Mouse (Mus musculus) embryonic facial prominence, embryonic 13.5 days (tissue): Measurements from ENCODE around the gene Ffar2. TPM values are rescaled to one million over a fixed set of nuclear protein-coding genes. Genes with fewer than 3 reads are reported as not detected.
"Not testable (repeated sequence)": the region's sequence is repeated elsewhere in the genome, so short reads cannot be mapped to it uniquely, and the experiment has no call there.

Experiments
- ATAC-seq: fragments of 200-750 bp; cut with Nextera tagmentation; 2 replicates; pipeline ENCODE4 v1.8.0; 2017; ENCODE audit warnings: low read depth; ENCODE audit not compliant: insufficient number of reproducible peaks, insufficient read depth, low FRiP score, low TSS enrichment
- H3K27ac ChIP-seq: fragments of 300-500 bp; sonication (generic); 2 replicates; pipeline ENCODE4 v1.5.1; 2015; ENCODE audit warnings: moderate library complexity, mild to moderate bottlenecking, inconsistent platforms
- H3K27me3 ChIP-seq: fragments of 300-500 bp; sonication (generic); 2 replicates; pipeline ENCODE4 v1.6.1; 2015; ENCODE audit warnings: mild to moderate bottlenecking, inconsistent platforms
- H3K36me3 ChIP-seq: fragments of 300-500 bp; sonication (generic); 2 replicates; pipeline ENCODE4 v1.6.1; 2015; ENCODE audit warnings: mild to moderate bottlenecking, inconsistent platforms
- H3K4me1 ChIP-seq: fragments of 300-500 bp; sonication (generic); 2 replicates; pipeline ENCODE4 v1.6.1; 2015; ENCODE audit warnings: inconsistent platforms
- H3K4me2 ChIP-seq: fragments of 300-500 bp; sonication (generic); 2 replicates; pipeline ENCODE4 v1.6.1; 2015; ENCODE audit warnings: moderate library complexity, mild to moderate bottlenecking, inconsistent platforms
- H3K4me3 ChIP-seq: fragments of 300-500 bp; sonication (generic); 2 replicates; pipeline ENCODE4 v1.5.1; 2015; ENCODE audit warnings: mild to moderate bottlenecking, inconsistent platforms
- H3K9ac ChIP-seq: fragments of 300-500 bp; sonication (generic); 2 replicates; pipeline ENCODE4 v1.6.1; 2015; ENCODE audit warnings: mild to moderate bottlenecking, inconsistent platforms
- H3K9me3 ChIP-seq: fragments of 300-500 bp; sonication (generic); 2 replicates; pipeline ENCODE4 v1.6.1; 2016; ENCODE audit warnings: inconsistent platforms
- WGBS: fragments of 180-500 bp; shearing (Covaris S2); methylation state at CpG from one replicate; pipeline ENCODE4 v1.1.7; 2015; ENCODE audit warnings: mixed read lengths; 5-methylcytosine and 5-hydroxymethylcytosine counted together
- polyA plus RNA-seq: library from polyadenylated mRNA; unstranded; fragments of >200 nt; fragmentation: Nextera tagmentation; extraction: Ambion mirVana; gene quantifications from 2 replicates; pipeline ENCODE4 v1.2.1, GENCODE M21; 2015

Ffar2 gene
- polyA plus RNA-seq, 1 experiment from 2014 or later, result not detected

DNA sequence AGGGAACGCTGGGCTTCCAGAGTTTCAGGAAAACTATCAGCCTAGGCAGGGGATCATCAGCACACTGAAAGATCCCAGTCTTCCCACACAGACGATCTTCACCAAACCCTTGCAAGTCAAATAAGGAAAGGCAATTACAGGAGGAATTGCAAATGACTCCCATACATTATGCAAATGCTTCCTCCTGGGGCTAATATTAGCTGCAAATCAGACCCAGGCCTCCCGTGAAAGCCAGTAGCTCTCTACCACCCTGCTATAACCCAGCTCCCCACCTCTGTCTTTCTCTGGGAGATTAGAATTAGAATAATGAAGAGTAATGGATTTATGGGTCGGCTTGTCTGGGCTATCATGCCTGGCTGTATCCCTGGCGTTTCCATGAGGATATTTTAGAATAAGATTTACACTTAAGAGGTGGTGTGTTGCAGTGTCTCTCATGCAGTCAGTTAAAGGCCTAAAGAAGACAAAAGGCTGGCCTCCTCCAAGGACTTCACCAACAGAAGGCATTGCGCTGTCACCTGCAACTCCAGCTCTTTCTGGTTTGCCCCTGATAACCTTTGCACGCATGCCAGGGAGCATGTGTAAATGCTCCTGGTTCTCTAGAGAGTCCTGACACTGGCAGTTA lies 21.2 kb upstream of the Ffar2 start:
- 42% methylated on average over 7 of the region's 7 CpGs for WGBS
- no peaks in the 10 kb centered on the region for H3K27me3 ChIP-seq
- 0 out of 2 replicates have a peak overlapping the region, but pooled peaks have one; percentile 7 for H3K27ac ChIP-seq
- no peak overlapping the region for H3K4me3 ChIP-seq
- peaks cover 14% of the 10 kb centered on the region for H3K4me1 ChIP-seq
- no peak for ATAC-seq
- no peaks in the 10 kb centered on the region for H3K36me3 ChIP-seq
- no peak overlapping the region for H3K9ac ChIP-seq
- no peak overlapping the region for H3K4me2 ChIP-seq
- H3K9me3 ChIP-seq, result no peaks in the 10 kb centered on the region

GRCm38 (mm10) chr7:30842092-30842491 lies 18.5 kb upstream of the Ffar2 start:
- Histone ChIP-seq H3K9me3 (no peaks in the 10 kb centered on the region), H3K27ac (no peak overlapping the region), H3K4me2 (no peak overlapping the region), H3K36me3 (no peaks in the 10 kb centered on the region), H3K4me3 (no peak overlapping the region), H3K27me3 (no peaks in the 10 kb centered on the region), H3K4me1 (peaks cover 14% of the 10 kb centered on the region), H3K9ac (no peak overlapping the region)
- ATAC-seq, result no peak
- WGBS, result 78% methylated on average over 5 of the region's 5 CpGs

GRCm38 (mm10) chr7:30841379-30841778 lies 17.8 kb upstream of the Ffar2 start:
- no peak overlapping the region for H3K27ac ChIP-seq
- no peak for ATAC-seq
- H3K27me3 ChIP-seq, result no peaks in the 10 kb centered on the region
- no peak overlapping the region for H3K4me2 ChIP-seq
- WGBS, result 78% methylated on average over 4 of the region's 4 CpGs
- H3K36me3 ChIP-seq, result no peaks in the 10 kb centered on the region
- H3K4me1 ChIP-seq, result peaks cover 14% of the 10 kb centered on the region
- H3K9ac ChIP-seq, result no peak overlapping the region
- no peak overlapping the region for H3K4me3 ChIP-seq
- no peaks in the 10 kb centered on the region for H3K9me3 ChIP-seq

DNA sequence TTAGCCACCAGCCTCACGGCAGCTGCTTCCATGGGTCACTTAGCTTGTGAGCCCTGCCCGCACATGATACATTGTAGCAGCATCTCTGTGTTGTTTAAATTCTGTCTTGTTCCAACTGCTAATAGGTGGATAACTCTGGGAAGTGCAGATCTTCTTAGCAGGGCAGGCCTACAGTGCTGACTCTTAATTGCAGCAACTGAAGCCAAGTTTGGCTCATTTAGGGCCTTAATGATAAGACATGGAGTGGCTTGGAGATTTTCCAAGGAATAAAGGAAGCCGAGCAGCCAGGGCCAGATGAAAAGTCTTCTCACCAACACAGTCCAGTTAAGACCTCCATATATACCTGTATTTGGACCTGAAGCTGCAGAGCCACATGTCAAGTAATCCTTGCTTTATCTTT lies 16.7 kb upstream of the Ffar2 start:
- Histone ChIP-seq H3K4me1 (peaks cover 14% of the 10 kb centered on the region), H3K9me3 (peaks cover 3% of the 10 kb centered on the region; the same call in 1 of the 2 replicates), H3K4me3 (no peak overlapping the region), H3K27ac (no peak overlapping the region), H3K4me2 (no peak overlapping the region), H3K9ac (no peak overlapping the region), H3K27me3 (no peaks in the 10 kb centered on the region), H3K36me3 (no peaks in the 10 kb centered on the region)
- 86% methylated on average over 3 of the region's 3 CpGs for WGBS
- ATAC-seq, result no peak

DNA sequence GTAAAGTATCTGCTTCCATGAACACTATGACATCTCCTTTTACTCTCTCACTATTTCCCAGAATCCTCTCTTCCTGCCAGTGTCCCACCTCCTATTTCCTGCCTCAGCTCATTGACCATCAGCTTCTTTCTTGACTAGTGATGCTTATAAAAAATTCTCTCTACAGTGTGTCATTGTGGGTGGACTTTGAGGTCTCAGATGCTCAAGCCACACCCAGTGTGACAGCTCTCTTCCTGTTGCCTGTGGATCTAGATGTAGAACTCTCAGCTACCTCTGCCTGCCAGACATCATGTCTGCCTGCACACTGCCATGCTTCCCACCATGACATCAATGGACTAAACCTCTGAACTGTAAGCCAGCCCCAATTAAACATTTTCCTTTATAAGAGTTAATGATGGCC lies 13.7 kb upstream of the Ffar2 start:
- ATAC-seq, result no peak
- H3K9me3 ChIP-seq, result peaks cover 3% of the 10 kb centered on the region; the same call in 1 of the 2 replicates

GRCm38 (mm10) chr7:30832684-30833083 lies 9.1 kb upstream of the Ffar2 start:
- H3K9me3 ChIP-seq, H3K27me3 ChIP-seq, H3K27ac ChIP-seq, H3K4me3 ChIP-seq, H3K4me1 ChIP-seq, ATAC-seq, H3K9ac ChIP-seq, H3K4me2 ChIP-seq, H3K36me3 ChIP-seq: not testable (repeated sequence)
- WGBS, result 52% methylated on average over 8 of the region's 11 CpGs

More for the DNA sequence above, 13.7 kb upstream of the Ffar2 start:
- Histone ChIP-seq H3K9ac (no peak overlapping the region), H3K4me3 (no peak overlapping the region), H3K27me3 (no peaks in the 10 kb centered on the region), H3K27ac (no peak overlapping the region), H3K36me3 (no peaks in the 10 kb centered on the region), H3K4me2 (no peak overlapping the region), H3K4me1 (no peaks in the 10 kb centered on the region; the same call in 1 of the 2 replicates)

- H3K27me3 ChIP-seq, result no peaks in the 10 kb centered on the region
- H3K4me1 ChIP-seq, result no peaks in the 10 kb centered on the region
- H3K4me3 ChIP-seq, result no peak overlapping the region
- H3K4me2 ChIP-seq, result no peak overlapping the region
- WGBS, result 77% methylated on average over 13 of the region's 17 CpGs
- no peak overlapping the region for H3K27ac ChIP-seq
- no peak for ATAC-seq
- peaks cover 3% of the 10 kb centered on the region; the same call in 1 of the 2 replicates for H3K9me3 ChIP-seq
- no peak overlapping the region for H3K9ac ChIP-seq
- H3K36me3 ChIP-seq, result no peaks in the 10 kb centered on the region
Measured at GRCm38 (mm10) chr7:30832261-30832660, 8.7 kb upstream of the Ffar2 start.

DNA sequence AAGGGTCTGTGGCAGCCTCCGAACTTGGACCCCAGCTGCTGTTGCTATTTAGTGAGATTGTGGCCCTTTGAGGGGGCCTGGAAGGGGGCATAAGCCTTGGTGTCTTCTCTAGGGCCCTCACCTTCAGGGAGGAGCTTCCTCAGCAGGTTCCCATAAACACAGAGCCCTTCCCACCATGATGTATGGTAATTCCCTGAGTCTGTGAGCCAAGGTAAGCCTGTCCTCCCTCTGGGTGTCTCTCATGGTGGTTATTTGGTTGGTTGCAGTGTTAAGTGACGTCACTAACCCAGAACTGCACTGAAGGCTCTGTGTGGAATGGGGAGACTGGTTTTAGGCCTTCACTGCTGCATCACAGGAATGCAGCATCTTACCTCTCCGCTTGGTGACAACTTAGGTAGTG lies 5.9 kb upstream of the Ffar2 start:
- H3K4me2 ChIP-seq, result no peak overlapping the region
- no peak overlapping the region for H3K9ac ChIP-seq
- no peaks in the 10 kb centered on the region for H3K4me1 ChIP-seq
- WGBS, result 66% methylated on average over 3 of the region's 3 CpGs
- H3K27ac ChIP-seq, result no peak overlapping the region
- no peaks in the 10 kb centered on the region for H3K27me3 ChIP-seq
- no peaks in the 10 kb centered on the region for H3K36me3 ChIP-seq
- no peak for ATAC-seq
- no peaks in the 10 kb centered on the region for H3K9me3 ChIP-seq
- H3K4me3 ChIP-seq, result no peak overlapping the region

- H3K27ac ChIP-seq, H3K27me3 ChIP-seq, H3K4me2 ChIP-seq, H3K4me1 ChIP-seq, ATAC-seq, H3K4me3 ChIP-seq, H3K9me3 ChIP-seq, H3K9ac ChIP-seq, H3K36me3 ChIP-seq: not testable (repeated sequence)
Measured at GRCm38 (mm10) chr7:30828871-30829270, 5.3 kb upstream of the Ffar2 start.

GRCm38 (mm10) chr7:30826660-30827059 lies 3.1 kb upstream of the Ffar2 start:
- H3K4me2 ChIP-seq, result no peak overlapping the region
- no peaks in the 10 kb centered on the region for H3K9me3 ChIP-seq
- H3K4me1 ChIP-seq, result no peaks in the 10 kb centered on the region
- H3K36me3 ChIP-seq, result no peaks in the 10 kb centered on the region
- ATAC-seq, result no peak
- no peaks in the 10 kb centered on the region for H3K27me3 ChIP-seq
- no peak overlapping the region for H3K27ac ChIP-seq
- H3K9ac ChIP-seq, result no peak overlapping the region
- no peak overlapping the region for H3K4me3 ChIP-seq
- 89% methylated on average over 10 of the region's 10 CpGs for WGBS

- H3K9me3 ChIP-seq, result no peaks in the 10 kb centered on the region
- no peaks in the 10 kb centered on the region for H3K36me3 ChIP-seq
- WGBS, result 88% methylated on average over 3 of the region's 3 CpGs
- ATAC-seq, result no peak
- H3K9ac ChIP-seq, result no peak overlapping the region
- H3K27me3 ChIP-seq, result no peaks in the 10 kb centered on the region
- H3K4me2 ChIP-seq, result no peak overlapping the region
- H3K4me1 ChIP-seq, result no peaks in the 10 kb centered on the region
- no peak overlapping the region for H3K4me3 ChIP-seq
- H3K27ac ChIP-seq, result no peak overlapping the region
Measured at GRCm38 (mm10) chr7:30824306-30824705, 731 bp upstream of the Ffar2 start.

DNA sequence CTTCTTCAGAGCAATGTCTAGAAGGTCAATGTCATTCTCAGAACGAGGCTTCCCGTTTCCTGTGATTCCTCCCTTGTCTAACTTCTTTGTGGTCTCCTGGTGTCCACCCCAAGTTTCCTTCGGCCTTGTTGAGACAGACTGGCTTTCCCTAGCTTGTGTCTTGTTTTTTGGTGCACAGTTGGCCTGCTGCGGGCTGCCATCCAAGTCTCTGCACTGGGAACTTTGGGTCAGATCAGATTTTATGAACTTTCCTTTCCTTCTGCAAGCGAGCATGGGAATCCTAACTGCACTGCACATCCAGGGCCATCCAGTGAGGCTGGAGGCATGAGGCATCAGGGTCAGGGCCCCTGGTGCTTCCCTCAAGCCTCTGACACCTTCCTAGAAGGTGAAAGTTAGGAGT lies 2.0 kb downstream of the Ffar2 start:
- Histone ChIP-seq H3K9ac (peak overlapping the region; percentile 32; the same call in 1 of the 2 replicates), H3K4me2 (no peak overlapping the region), H3K27me3 (no peaks in the 10 kb centered on the region), H3K9me3 (no peaks in the 10 kb centered on the region), H3K36me3 (no peaks in the 10 kb centered on the region), H3K4me1 (no peaks in the 10 kb centered on the region), H3K4me3 (no peak overlapping the region), H3K27ac (no peak overlapping the region)
- no peak for ATAC-seq
- 78% methylated on average over 5 of the region's 5 CpGs for WGBS
